Mouse (Mus musculus) cortical plate, adult 2 months (tissue): ENCODE data around the gene Ptgis.

ENCODE experiments used
- CTCF ChIP-seq: fragments of 200-500 bp; IDR thresholded peaks from 2 replicates; pipeline ENCODE4 v1.5.1; 2011; ENCODE audit warnings: mild to moderate bottlenecking, control low read depth, low read length; ENCODE audit not compliant: insufficient read depth; ENCODE audit errors: extremely low read depth
- POLR2A ChIP-seq: fragments of 200-500 bp; IDR thresholded peaks from 2 replicates; pipeline ENCODE4 v1.6.1; 2011; ENCODE audit warnings: mild to moderate bottlenecking, low read length, control low read depth; ENCODE audit not compliant: insufficient read depth; ENCODE audit errors: extremely low read depth

DNA sequence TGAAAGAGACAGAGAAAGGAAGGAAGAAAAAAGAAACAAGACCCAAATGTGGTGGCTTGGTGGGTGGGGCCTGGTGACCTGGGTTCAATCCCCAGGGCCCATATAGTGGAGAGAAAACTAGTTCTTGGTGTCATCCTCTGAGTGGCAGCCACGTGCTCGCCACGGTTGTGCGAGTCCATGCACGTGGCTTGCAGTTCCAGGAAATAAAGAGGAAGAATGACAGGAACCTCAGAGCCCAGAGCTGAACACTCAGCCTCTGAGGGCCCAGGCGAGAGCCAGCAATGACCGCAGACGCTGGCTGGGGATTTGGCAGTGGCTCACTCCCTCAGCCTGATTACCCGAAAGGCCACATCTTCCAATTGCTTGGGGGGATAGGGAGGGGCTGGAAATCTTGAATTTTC is 30.7 kb upstream of the Ptgis start:
- TF ChIP-seq CTCF, result no peak
- no peak for TF ChIP-seq POLR2A
